Comparison of ENCODE assay signal across 8 mouse cellular contexts in the genomic region with DNA sequence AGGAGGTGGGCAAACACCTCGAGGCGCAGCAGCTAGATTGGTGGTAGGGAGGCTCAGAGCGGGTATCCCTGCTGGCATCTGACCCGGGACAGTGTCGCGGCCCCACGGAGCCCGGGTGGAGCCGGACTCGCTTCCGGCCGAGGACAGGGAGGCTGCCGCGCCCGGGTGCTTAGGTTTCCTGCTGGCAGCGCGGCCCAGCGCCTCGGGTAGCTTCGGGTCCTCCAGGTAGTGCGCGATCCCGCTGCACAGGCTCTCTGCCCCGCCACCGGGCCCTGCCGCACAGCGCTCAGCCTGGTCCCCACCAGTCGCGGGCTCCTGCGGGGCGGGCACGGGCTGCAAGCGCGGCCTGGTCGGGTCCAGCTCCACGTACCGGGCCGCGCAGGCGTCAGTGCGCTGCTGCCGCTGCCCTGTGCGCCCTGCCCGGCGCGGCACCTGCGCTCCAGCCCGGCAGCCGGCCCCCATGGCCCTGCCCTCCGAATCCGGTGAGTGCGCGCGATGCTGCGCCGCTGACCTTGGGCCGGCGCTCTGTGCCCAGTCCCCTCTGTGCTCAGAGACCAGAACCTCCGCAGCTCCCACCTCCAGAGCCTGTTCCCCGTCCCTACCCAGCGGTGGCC. TPM values are rescaled to one million over a fixed set of nuclear protein-coding genes. Genes with fewer than 3 reads are reported as not detected.
A peak's percentile ranks its signal among the peaks of the same experiment; 100 is the strongest.
DNase-seq lines count a peak whose midpoint lies in the region; ATAC-seq and TF ChIP-seq lines count a peak whose summit lies in the region.

No protein-coding gene starts in this region.

- under 1% methylated on average over 44 of the region's 61 CpGs for WGBS in embryonic facial prominence, embryonic 11.5 days
- WGBS in heart, embryonic 10.5 days: under 1% methylated on average over 60 of the region's 61 CpGs
- 3% methylated on average over 60 of the region's 61 CpGs for WGBS in kidney, adult 2 months
- 2% methylated on average over 56 of the region's 61 CpGs for WGBS in liver, embryonic 13.5 days (ENCODE audit: insufficient replicate concordance)
- WGBS in stomach, embryonic 16.5 days: 2% methylated on average over 57 of the region's 61 CpGs

- peaks cover 3% of the 10 kb centered on the region for H3K4me1 ChIP-seq in embryonic facial prominence, embryonic 11.5 days (ENCODE audit: control insufficient read depth, insufficient read depth, low read length)
- peaks cover 44% of the 10 kb centered on the region for H3K4me1 ChIP-seq in heart, embryonic 10.5 days
- H3K4me1 ChIP-seq in kidney, adult 2 months (ENCODE audit: control insufficient read depth, insufficient read depth, low read length): peaks cover 19% of the 10 kb centered on the region
- H3K4me1 ChIP-seq in liver, embryonic 13.5 days (replicated peaks): peaks cover 60% of the 10 kb centered on the region
- peaks cover 18% of the 10 kb centered on the region; the same call in 1 of the 2 replicates for H3K4me1 ChIP-seq in stomach, embryonic 16.5 days (ENCODE audit: control insufficient read depth, insufficient read depth, low read length)

- peaks cover 11% of the 10 kb centered on the region for H3K27me3 ChIP-seq in embryonic facial prominence, embryonic 11.5 days (ENCODE audit: control insufficient read depth, insufficient read depth, low read length)
- H3K27me3 ChIP-seq in heart, embryonic 10.5 days (ENCODE audit: insufficient read depth, poor library complexity, severe bottlenecking): peaks cover 39% of the 10 kb centered on the region
- no peaks in the 10 kb centered on the region for H3K27me3 ChIP-seq in kidney, adult 2 months (replicated peaks; ENCODE audit: control insufficient read depth, insufficient read depth, low read length)
- peaks cover 26% of the 10 kb centered on the region for H3K27me3 ChIP-seq in liver, embryonic 13.5 days
- peaks cover 3% of the 10 kb centered on the region; the same call in 1 of the 2 replicates for H3K27me3 ChIP-seq in stomach, embryonic 16.5 days (ENCODE audit: control insufficient read depth, insufficient read depth, low read length)

- TF ChIP-seq POLR2A in kidney, adult 2 months (IDR thresholded peaks at IDR 0.05; ENCODE audit: low read depth, low read length): no peak

- H3K4me2 ChIP-seq in embryonic facial prominence, embryonic 11.5 days (ENCODE audit: low read depth, low read length): peak overlapping the region; percentile 98
- H3K4me2 ChIP-seq in liver, embryonic 13.5 days: peak overlapping the region; percentile 98
- H3K4me2 ChIP-seq in stomach, embryonic 16.5 days (ENCODE audit: low read depth, low read length): peak overlapping the region; percentile 96

- peak; percentile 65 for ATAC-seq in embryonic facial prominence, embryonic 11.5 days (replicated peaks; ENCODE audit: insufficient number of reproducible peaks, low FRiP score, low TSS enrichment, low read depth)
- ATAC-seq in liver, embryonic 13.5 days (ENCODE audit: low read depth): peak; percentile 43
- peak; percentile 60 for ATAC-seq in stomach, embryonic 16.5 days (ENCODE audit: insufficient read depth, low FRiP score)

- H3K9me3 ChIP-seq in embryonic facial prominence, embryonic 11.5 days (replicated peaks; ENCODE audit: control insufficient read depth, low read length): no peaks in the 10 kb centered on the region
- H3K9me3 ChIP-seq in heart, embryonic 10.5 days: no peaks in the 10 kb centered on the region
- H3K9me3 ChIP-seq in liver, embryonic 13.5 days (replicated peaks): no peaks in the 10 kb centered on the region
- H3K9me3 ChIP-seq in stomach, embryonic 16.5 days (replicated peaks; ENCODE audit: control insufficient read depth, low read length): no peaks in the 10 kb centered on the region

- H3K27ac ChIP-seq in embryonic facial prominence, embryonic 11.5 days (replicated peaks; ENCODE audit: low read depth, low read length): no peak overlapping the region
- H3K27ac ChIP-seq in heart, embryonic 10.5 days: peak overlapping the region; percentile 88
- peak overlapping the region; percentile 96 for H3K27ac ChIP-seq in kidney, adult 2 months (ENCODE audit: insufficient read depth, low read depth, low read length)
- peak overlapping the region; percentile 98 for H3K27ac ChIP-seq in liver, embryonic 13.5 days
- 0 out of 2 replicates have a peak overlapping the region, but pooled peaks have one; percentile 15 for H3K27ac ChIP-seq in stomach, embryonic 16.5 days (ENCODE audit: low read length)

- H3K4me3 ChIP-seq in embryonic facial prominence, embryonic 11.5 days (ENCODE audit: low read depth, low read length): peak overlapping the region; percentile 54
- peak overlapping the region; percentile 79 for H3K4me3 ChIP-seq in heart, embryonic 10.5 days
- H3K4me3 ChIP-seq in kidney, adult 2 months (ENCODE audit: insufficient read depth, low read depth, low read length): peak overlapping the region; percentile 74
- peak overlapping the region; percentile 72 for H3K4me3 ChIP-seq in liver, embryonic 13.5 days (replicated peaks)
- H3K4me3 ChIP-seq in stomach, embryonic 16.5 days (replicated peaks; ENCODE audit: low read length): peak overlapping the region; percentile 59

- H3K9ac ChIP-seq in embryonic facial prominence, embryonic 11.5 days (replicated peaks; ENCODE audit: low read length): peak overlapping the region; percentile 72
- peak overlapping the region; percentile 81 for H3K9ac ChIP-seq in liver, embryonic 13.5 days
- H3K9ac ChIP-seq in stomach, embryonic 16.5 days (ENCODE audit: low read length): peak overlapping the region; percentile 78

- no peaks in the 10 kb centered on the region for H3K36me3 ChIP-seq in embryonic facial prominence, embryonic 11.5 days (replicated peaks; ENCODE audit: control insufficient read depth, insufficient read depth, low read depth, low read length)
- no peaks in the 10 kb centered on the region for H3K36me3 ChIP-seq in heart, embryonic 10.5 days
- H3K36me3 ChIP-seq in kidney, adult 2 months (ENCODE audit: control insufficient read depth, insufficient read depth, low read length): no peaks in the 10 kb centered on the region
- no peaks in the 10 kb centered on the region for H3K36me3 ChIP-seq in liver, embryonic 13.5 days
- no peaks in the 10 kb centered on the region for H3K36me3 ChIP-seq in stomach, embryonic 16.5 days (ENCODE audit: control insufficient read depth, insufficient read depth, low read length)

- peak; percentile 36 for DNase-seq in layer of hippocampus, adult 11-12 months (ENCODE audit: low spot score)
- DNase-seq in layer of hippocampus, adult 9-10 months (ENCODE audit: low spot score): no peak
- peak; percentile 33 for DNase-seq in embryonic facial prominence, embryonic 11.5 days (ENCODE audit: low spot score)
- no peak for DNase-seq in heart, embryonic 10.5 days (ENCODE audit: low spot score)
- DNase-seq in kidney, adult 2 months: peak; percentile 63
- no peak for DNase-seq in liver, embryonic 13.5 days
- DNase-seq in naive thymus-derived CD4-positive, alpha-beta T cell, adult 2 months (ENCODE audit: low read depth): peak; percentile 64

- TF ChIP-seq CTCF in kidney, adult 2 months (conservative IDR thresholded peaks at IDR 0.05; ENCODE audit: insufficient read depth, insufficient read length, low read depth, low read length): no peak

RNA-seq across cellular contexts. Expression of gene Ampd3, which starts 0.6 kb away (rescaled TPM):
- polyA plus RNA-seq in embryonic facial prominence, embryonic 11.5 days (2014; fragmentation: Nextera tagmentation; extraction: Ambion mirVana): 2.0 and 2.5 TPM in 2 replicates
- polyA plus RNA-seq in heart, embryonic 10.5 days (2016; fragmentation: Nextera tagmentation; extraction: Ambion mirVana): 4.9 and 5.7 TPM in 2 replicates
- polyA plus RNA-seq in kidney, adult 2 months (2012; rRNA removed): 23.4 and 26.4 TPM in 2 replicates
- 26.2 and 34.2 TPM in 2 replicates for polyA plus RNA-seq in liver, embryonic 13.5 days (2015; fragmentation: Nextera tagmentation; extraction: Ambion mirVana)
- 6.7 and 7.2 TPM in 2 replicates for polyA plus RNA-seq in stomach, embryonic 16.5 days (2015; fragmentation: Nextera tagmentation; extraction: Ambion mirVana)

Comparison
In these comparisons a context has a peak if more than half of its experiments do, and no peak if none do; other contexts are left out.
1. DNase-seq: peak in layer of hippocampus, adult 11-12 months (single experiment), embryonic facial prominence, embryonic 11.5 days (single experiment), kidney, adult 2 months (single experiment) and naive thymus-derived CD4-positive, alpha-beta T cell, adult 2 months (single experiment); none in layer of hippocampus, adult 9-10 months (single experiment), heart, embryonic 10.5 days (single experiment) and liver, embryonic 13.5 days (single experiment).
2. Peak in every context shown above with its lines, with median percentiles within 50 percentile points of each other: ATAC-seq, H3K4me2 ChIP-seq, H3K4me3 ChIP-seq and H3K9ac ChIP-seq.